Mouse (Mus musculus) CD8-positive naive resting alpha-beta T cell, adult 2 months (primary cell): ENCODE results near the gene Asb6.
A peak's percentile ranks its signal among the peaks of the same experiment; 100 is the strongest.

Source experiments
- DNase-seq, 2 experiments: peaks; one replicate each; pipeline ENCODE4 v3.0.0; 2022; ENCODE audit warnings: low read depth in 2 of 2, low spot score in 2 of 2

Asb6 gene

DNA sequence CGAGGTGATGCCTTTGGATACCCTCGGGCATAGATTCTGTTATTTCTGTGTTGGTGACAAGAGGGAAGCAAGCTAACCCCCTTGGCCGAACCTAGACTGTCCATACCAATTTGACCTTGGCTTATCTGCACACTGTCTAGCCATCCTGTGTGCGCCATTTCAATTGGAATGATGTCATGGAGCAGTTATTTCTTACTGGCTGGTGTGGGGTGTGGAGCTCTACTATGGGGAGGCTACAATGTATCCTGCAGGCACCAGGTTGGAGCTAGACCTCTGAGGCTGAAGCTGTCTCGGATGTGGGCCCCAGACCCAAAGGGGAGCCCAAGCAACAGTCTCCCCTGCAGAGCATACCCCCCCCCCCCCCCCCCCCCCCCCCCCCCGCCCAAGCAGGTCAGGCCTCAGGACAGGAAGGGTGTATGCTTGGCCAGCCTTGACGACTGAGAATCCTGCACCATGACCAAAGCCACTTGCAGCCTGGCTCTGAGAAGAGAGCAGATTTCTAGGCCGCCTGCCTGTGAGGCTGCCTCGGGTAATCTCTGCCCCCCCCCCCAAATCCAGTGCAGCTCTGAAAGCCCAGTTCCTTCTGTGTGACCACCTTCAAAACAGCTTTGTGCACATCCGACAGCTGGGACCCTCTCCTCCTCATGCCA is 4.4 kb upstream of the Asb6 start, which contains the start of gene Prrx2:
Prrx2 (plus strand) TSS at position 600 of the 650 bp plus-strand sequence.
- DNase-seq, result no peak

DNA sequence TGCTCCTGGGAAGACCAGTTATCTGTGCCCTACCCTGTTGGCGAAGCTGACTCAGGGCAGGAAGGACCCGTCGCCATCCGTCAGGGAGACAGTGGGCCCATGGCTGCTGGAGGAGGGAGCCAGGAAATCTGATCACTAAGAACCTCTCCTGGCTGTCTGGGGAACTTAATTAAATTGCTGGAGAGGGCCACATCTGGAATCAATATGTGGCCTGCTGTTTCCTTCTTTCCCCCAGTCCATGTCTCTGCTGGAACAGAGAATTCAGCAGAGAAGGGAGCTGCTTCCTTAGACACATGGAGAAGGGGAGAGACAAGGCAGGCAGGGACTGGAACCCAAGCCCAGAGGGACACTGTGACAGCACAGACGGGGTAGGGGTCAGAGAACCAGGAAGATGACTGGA is 3.5 kb upstream of the Asb6 start:
- no peak for DNase-seq

DNA sequence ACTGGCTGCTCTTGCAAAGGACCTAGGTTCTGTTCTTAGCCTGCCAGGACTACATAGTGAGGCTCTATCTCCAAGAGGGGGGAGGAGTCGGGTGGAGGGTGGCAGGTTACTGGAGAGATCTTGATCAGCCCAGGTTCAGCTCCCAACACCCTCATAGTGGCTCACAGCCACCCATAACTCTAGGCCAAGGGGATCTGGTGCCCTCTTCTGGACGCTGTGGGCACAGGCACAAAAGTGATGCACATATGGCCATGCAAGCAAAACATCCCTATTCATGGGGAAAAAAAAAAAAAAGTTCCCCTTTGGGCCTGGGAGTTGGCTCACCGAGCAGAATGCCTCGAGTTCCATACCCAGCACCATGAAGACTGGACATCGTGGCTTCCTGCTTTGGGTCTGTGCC is 818 bp downstream of the Asb6 start:
- peak; percentile 30 to 50 for DNase-seq

DNA sequence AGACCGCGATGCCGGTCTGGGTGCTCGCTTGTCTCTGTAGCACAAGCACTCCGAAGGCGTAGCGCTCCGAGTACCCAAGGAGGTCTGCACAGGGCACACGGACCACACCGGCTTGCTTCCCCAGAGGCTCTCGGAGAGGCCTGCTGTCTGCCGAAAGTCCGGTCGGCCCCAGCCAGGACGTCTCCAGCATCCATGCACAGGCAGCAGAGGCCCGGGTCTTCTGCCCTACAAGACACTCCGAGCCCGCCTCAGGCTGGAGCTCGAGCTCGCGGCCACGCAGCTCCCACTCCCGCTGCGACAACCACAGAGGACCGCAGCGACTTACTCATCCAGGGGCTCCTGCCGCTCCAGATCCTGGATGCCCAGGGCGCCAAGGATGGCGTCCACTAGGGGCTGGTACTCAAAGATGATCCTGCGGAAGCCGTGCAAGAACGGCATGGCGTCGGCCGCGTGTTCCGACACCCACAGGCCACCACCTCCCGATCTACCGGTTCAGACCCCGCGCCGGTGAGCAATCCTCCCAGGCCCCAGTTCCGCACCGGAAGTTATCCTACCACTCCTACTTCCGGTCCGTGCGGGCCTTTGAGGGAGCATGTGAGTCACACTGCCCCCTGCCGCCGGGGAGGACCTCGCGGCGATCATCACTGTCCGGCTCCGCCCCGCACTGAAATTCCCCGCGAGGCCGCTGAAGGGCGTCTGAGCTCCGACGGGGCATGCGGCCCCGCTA is 2.2 kb downstream of the Asb6 start:
- peak; percentile 97 to 98 for DNase-seq

DNA sequence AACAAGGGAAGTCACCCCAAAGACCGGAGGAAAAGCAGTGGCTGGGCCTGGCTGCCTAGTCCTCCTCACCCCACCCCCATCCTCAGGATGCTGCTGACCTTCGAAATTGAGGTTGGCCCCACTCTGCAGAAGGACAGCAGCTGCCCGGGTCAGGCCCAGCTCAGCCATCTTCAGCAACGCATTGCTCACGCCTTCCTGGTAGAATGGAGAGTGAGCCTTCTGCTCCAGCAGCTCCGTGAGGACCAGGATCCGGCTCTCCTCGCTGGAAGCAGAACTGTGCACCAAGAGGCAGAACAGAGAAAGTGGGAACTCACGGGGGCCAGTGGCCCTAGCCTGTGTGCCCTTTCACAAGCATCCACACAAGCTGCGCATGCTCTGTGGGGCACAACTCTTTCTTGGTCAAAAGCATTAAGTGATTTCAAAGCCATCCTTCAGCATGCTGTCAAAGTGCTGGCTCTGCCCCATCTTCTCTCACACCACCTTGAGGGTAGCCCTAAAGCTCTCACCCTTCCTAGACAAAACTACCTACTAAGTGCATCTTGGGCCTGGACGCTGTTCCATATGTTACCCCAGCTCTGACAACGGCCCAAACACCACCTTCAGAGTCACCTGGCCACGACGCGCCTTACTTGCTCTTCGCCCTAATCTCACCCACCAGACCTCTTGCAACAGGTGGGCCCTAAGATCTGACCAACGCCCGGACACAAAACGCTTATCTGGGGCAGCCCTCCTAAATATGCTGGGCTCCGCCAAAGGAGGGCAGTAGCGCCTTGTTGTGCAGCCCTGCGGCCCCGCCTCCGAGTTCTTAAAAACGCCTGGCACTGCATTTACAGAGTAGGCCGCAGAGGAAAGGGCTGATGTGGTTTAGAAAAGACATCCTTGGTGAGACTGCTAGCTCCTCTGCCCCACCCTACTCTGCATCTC is 3.0 kb downstream of the Asb6 start:
- peak; percentile 54 to 67 for DNase-seq

DNA sequence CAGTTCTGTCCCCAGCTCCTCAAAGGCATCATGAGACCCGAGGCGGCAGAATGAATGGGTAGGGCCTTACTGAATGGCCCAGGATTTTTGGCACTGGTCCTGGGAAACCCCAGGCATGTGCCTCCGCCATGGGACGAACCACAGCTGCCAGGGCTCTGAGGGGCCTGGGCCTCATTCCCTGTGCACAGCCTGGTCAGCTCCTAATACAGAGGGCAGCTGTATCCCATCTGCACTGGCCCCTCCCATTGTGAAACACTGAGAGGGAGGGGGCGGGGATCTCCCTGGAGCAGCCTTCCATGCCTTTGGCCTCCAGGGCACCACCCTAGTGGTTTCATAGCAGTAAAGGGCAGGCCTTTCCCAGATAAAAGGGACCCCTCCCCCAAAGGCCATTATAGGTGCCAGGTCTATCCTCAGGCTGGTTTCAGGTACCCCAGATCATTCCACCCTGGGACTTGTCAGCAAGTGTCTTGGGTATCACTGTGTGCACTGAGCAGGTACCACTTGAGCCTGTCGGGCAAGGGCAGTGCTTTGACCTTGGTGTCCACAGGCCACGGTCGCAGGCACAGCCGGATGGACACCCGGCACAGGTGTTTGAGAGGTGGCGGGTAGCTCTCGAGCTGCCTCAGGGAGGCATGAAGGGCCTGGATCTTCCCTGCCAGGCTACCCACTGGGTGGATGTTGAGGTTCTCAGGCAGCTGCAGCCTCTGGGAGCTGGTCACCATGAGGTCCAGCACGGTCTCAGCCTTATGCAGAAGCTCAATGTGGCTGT is 6.6 kb downstream of the Asb6 start:
- DNase-seq, result no peak

DNA sequence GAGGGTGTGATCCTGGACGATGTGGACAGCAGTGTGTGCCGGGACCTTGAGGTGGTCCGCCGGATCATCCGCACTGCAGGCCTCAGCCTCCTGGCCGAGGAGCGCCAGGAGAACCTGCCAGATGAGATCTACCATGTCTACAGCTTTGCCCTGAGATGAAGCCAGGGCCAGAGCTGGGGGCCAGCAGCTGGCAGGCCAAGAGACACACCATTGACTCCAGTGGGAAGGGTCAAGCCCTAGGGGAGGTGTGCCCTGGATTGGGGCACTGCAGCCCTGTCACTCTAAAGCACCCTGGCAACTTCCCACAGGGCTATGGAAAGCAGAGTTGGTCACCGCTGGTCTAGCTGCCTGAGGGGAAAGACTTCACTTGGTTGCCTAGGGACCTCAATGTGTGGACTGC is 7.7 kb downstream of the Asb6 start:
- no peak for DNase-seq

DNA sequence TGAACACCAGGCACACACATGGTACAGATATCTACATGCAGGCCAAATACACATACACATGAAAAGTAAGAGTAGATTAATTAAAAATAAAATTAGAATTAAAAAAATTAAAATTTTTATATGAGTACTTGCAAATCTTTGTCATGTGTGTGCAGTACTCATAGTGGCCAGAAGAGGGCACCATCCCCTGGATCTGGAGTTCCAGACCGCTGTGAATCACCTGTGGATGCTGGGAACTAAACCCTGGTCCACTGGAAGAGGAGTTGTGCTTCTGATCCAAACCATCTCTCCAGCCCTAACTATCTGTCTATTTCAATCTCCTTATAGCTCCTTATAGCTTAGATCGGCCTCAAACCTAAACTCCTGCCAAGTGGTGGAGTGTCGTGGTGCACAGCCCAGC is 9.1 kb downstream of the Asb6 start:
- DNase-seq, result no peak

DNA sequence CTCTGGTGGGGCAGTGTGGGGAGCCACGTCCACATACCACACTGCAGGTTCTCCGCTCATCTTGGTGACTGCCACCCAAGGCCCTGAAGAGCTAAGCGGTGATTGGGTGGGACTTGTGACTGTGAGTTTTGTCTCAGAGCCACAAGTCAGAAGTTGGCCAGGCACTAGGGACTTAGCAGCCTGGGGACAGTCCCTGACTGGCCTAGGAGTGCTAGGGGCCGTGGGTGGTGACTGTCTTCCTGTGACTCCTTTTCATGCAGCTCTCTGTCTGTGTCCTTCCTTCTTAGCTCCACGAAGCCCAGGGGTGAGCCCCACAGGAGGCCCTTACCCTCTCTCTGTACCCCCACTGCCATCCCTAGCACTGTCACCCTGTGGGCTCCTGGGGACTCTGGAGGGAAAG is 10.3 kb downstream of the Asb6 start:
- no peak for DNase-seq

DNA sequence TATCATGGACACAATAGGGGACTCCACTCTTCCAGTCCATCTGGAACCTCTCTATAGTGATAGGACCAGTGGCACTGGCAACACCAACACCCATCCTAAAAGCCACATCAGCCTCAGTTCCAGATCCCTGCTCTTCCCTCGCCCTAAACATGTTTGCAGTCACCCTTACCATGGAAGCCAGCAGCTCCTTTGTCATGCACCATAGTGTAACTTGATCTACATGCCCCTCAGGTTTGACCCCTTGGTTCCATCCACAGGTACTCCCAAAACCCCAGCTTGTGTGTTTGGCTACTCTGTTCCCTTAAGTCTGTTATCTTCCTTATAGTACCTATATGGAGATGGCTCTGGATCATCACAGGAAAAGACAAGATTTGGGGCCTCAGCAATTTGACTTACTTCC is 13.8 kb downstream of the Asb6 start:
- no peak for DNase-seq

DNA sequence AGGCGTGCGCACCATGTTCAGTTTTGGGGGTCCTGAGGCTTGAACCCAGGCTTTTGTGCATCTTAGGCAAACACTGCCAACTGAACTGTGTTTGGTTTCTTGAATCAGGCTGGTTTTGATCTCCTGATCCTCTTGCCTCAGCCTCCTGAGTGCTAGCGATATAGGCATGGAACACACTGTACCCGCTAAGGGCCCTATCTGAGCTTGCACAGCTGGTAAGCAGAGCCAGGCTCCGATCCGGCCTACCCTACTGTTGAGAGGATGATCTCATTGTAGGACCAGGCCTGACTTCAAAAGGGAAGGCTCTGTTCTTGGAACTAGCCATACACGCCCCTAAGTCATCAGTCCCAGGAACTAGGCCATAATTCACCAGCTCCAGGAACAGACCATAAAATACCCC is 19.6 kb downstream of the Asb6 start:
- no peak for DNase-seq

DNA sequence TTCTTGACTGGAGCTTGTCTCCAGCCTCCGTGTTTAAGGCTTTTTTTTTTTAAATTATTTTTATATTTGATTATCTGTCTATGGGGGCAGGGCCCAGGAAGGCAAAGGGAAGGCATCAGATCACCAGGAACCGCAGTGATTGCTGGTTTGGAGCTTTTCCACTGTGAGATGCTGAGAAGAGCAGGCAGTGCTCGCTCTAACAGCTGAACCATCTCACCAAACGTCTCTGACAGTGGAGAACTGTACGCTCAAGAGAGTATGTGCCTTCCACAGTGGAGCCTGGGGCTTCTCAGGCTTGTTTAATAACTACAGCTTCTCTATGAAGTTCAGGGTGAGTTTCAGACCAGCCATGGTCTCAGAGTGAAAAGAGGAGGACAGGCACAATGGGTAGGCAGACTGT is 20.6 kb downstream of the Asb6 start:
- no peak for DNase-seq

DNA sequence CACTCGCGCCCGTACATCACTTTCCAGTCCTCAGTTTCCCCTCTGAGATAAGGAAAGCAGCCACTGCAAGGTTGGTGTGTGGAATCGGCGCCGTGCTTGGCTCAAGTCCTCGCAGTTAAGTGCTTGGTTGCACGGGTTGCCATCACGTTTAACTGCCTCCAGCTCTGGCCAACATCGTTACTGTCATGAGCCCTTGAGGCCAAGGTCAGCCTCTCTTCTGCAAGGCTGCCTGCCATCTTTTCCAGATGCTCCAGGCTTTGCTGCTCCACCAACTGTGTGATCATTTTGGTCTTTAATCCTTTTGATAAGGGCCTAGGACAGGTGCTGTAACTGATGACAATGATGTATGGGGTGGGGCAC is 21.9 kb downstream of the Asb6 start:
- DNase-seq, result no peak

DNA sequence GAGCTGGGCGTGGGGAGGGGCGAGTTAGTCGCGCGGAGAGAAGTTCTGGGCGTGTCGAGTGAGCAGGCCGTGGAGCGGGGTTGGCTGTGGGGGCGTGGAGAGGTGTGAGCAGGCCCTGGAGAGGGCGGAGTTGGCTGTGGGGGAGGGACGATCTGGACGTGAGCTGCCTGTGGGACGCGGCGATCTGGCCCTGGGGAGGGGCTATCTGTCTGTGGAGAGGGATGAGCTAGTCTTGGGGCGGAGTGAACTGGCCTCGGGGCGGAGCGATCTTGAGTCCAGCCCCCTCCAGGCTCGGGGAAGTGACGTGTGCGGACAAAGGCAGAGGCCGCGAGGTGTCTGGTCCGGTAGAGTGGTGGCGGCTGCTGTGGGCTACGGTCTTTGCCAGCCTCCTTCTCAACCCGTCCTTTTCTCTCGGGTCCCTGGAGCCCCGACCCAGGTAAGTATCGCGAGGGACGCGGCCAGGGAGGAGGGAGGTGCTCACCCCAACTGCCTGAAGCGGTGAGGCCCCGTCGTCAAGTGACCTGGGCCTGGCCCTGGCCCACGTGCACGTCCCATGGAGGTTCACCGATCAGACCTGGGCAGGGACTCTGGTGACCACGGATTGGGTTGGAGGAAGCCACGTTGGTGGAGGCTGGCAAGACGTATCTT is 22.4 kb downstream of the Asb6 start, which contains the start of gene Ntmt1:
Ntmt1 (plus strand) TSS at position 179 of the 648 bp plus-strand sequence.
- peak; percentile 97 for DNase-seq

DNA sequence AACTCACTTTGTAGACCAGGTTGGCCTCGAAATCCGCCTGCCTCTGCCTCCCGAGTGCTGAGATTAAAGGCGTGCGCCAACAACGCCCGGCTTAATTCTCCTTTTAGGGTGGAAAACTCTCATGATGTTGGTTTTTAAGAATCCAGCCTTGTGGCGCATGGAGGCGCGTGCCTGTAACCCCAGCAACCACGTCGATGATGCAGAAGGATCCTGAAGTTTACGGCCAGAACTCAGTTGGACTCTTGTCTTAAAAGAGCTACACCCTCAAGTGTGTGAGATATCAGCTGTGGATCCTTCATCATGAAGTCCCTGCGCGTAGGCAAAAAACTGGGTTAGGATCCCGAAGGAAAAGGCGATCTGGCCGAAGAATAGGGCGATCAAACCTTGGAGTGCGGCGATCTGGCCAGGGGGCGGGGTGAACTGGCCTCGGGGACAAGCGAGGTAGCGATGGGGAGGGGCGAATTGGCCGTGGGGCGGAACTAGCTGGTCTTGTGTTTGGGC is 22.9 kb downstream of the Asb6 start:
- no peak for DNase-seq

DNA sequence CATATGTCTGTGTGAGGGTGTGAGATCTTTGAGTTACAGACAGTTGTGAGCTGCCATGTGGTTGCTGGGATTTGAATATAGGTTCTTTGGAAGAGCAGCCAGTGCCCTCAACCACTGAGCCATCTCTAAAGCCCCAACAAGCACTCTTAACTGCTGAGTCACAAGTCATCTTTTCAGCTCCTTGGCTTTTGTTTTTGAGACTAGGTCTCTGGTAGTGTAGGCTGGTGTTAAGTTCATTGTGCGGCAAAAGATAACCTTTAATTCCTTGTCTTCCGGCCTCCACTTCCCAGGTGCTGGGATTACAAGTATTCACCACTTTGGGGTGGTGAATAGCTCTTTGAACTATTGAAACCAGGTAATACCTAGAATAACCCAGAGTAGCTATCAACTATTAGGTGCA is 24.1 kb downstream of the Asb6 start:
- DNase-seq, result no peak

DNA sequence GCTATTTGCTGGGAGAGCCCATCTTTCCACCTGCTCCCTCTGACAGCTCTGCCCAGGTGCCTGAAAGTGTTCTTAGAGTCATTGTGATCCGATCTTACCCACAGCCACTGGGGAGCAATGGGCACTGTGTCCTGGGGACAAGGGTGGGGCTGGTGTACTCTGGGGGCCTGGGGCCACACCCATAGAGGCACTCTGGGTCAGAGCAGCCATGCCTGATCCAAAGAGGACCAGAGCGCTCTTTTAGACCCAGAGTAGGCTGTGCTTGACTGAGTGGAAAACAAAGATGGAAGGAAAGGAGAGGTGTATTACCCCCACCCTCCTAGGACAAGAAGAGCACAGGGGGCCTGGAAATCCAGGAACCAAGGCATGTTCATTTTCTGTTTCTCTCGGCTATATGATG is 26.5 kb downstream of the Asb6 start, which contains the start of gene 1700001O22Rik:
1700001O22Rik (minus strand) TSS at position 58 of the 400 bp plus-strand sequence.
- no peak for DNase-seq

DNA sequence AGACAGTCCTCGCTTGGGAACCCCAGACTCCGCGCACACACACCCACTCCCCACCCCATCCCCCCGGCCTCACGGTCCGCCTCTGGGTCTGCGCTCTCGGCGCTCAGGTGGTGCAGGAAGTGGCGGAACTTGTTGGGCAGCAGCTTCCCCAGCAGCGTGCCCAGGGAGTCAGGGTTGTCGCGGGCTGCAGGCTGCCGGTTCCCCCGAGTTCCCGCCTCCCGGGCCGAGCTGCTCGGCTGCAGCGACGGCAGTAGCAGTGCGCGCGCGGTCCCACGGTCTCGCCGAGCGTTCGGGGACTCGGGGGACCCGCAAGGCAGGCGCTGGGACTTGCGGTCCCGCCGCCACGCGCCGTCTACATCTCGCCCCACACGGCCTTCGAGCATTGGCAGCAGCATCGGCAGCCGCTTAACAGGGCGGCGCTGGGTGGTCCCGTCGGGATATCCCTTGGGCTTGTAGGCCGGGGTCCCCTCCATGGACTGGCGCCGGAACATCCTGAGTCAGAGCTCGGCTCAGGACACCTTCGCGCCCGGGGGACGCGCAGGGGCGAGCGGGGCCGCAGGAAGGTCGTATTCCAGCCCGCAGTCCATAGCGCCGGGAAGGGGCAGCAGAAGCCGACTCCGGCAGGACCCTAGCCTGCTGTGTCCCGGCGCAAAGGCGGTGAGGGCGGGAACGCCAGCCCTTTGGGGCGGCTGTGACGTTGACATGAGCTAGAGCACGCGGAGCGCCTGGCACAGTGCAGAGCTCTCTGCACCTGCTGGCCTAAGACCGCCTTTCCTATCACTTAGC is 28.9 kb downstream of the Asb6 start:
- peak in 1 of 2 experiments; percentile 38 for DNase-seq

DNA sequence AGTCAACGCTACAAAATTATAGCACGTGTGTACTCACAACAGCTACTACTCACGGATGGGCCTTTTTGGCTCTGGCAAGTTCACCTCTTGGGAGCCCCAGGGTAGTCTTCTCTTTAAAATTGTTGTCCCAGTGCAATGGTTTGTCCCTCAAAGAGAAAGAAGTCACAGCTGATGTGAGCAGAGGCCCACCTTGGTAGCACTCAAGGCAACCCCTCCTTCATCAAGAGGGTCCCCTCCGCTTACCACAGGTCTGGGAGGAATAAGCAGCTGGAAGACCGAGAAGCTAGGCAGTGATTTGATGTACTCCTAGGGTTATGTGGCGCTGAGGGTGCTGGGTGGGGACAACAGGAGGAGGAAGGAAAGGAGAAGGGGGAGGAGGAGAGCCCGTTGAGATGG is 29.5 kb downstream of the Asb6 start:
- no peak for DNase-seq
